Mouse (Mus musculus): ENCODE measurements around the gene Kdm8. TPM values are rescaled to one million over a fixed set of nuclear protein-coding genes. Genes with fewer than 3 reads are reported as not detected.

The Kdm8 gene
- polyA plus RNA-seq, 1 experiment from 2014 or later = 4.1 TPM

DNA sequence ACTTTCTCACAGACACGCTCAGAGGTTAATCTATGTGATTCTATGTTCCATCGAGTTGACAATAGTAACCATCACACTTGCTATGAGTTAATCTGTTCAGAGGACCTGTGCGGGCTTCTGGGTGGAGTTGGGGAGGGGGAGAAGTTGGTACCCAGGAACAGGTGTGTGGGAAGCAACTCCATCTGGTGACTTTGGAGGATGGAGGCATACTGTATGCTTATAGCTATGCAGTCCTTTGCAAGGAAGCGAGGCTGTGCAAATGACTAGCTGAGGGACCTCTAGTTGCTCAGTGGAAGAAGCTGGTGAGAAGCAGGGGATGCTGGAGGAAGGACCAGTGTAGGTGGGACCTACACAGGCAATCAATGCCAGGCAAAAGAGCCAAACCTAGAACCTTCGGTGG, 60.1 kb downstream of the Kdm8 start:
- Histone ChIP-seq H3K36me3 (replicated peaks; ENCODE audit: control insufficient read depth, insufficient read depth) (no peaks in the 10 kb centered on the region), H3K27ac (no peak overlapping the region), H3K4me1 (replicated peaks; ENCODE audit: control insufficient read depth, insufficient read depth, low read length) (no peaks in the 10 kb centered on the region), H3K9me3 (ENCODE audit: control insufficient read depth, low read length) (no peaks in the 10 kb centered on the region), H3K4me2 (replicated peaks) (no peak overlapping the region), H3K27me3 (ENCODE audit: control insufficient read depth, insufficient read depth, low read length) (no peaks in the 10 kb centered on the region), H3K4me3 (replicated peaks; ENCODE audit: low read length) (no peak overlapping the region), H3K9ac (no peak overlapping the region)
- DNase-seq (ENCODE audit: low spot score) (no peak), ATAC-seq (ENCODE audit: low FRiP score) (no peak)
- WGBS = 98% methylated on average over 5 of the region's 5 CpGs

DNA sequence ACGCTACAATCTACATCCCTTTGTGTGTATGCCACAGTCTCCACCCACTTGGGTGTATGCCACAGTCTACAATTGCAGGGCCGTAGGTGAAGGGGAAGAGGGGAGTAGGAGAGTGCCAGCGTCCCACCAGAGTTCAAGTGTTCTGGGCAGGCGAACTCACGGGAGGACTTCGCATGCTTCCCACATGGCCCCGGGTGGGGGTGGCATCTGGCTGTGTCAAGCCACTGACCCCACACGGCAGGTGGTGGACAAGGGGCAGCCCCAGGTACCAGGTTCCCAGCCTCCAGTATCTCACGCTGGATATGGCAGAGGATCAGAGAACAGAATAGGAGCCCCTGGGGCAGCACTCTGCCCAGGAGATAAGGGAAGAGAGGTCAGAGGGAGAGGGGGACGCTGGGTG, 61.1 kb downstream of the Kdm8 start:
- ATAC-seq (ENCODE audit: low FRiP score) (no peak), DNase-seq (ENCODE audit: low spot score) (no peak)
- no peaks in the 10 kb centered on the region for H3K9me3 ChIP-seq (ENCODE audit: control insufficient read depth, low read length)
- no peak overlapping the region for H3K9ac ChIP-seq
- no peaks in the 10 kb centered on the region for H3K4me1 ChIP-seq (replicated peaks; ENCODE audit: control insufficient read depth, insufficient read depth, low read length)
- 86% methylated on average over 10 of the region's 10 CpGs for WGBS
- no peaks in the 10 kb centered on the region for H3K36me3 ChIP-seq (replicated peaks; ENCODE audit: control insufficient read depth, insufficient read depth)
- no peak overlapping the region for H3K4me3 ChIP-seq (replicated peaks; ENCODE audit: low read length)
- H3K27ac ChIP-seq = no peak overlapping the region
- no peaks in the 10 kb centered on the region for H3K27me3 ChIP-seq (ENCODE audit: control insufficient read depth, insufficient read depth, low read length)
- H3K4me2 ChIP-seq (replicated peaks) = no peak overlapping the region

DNA sequence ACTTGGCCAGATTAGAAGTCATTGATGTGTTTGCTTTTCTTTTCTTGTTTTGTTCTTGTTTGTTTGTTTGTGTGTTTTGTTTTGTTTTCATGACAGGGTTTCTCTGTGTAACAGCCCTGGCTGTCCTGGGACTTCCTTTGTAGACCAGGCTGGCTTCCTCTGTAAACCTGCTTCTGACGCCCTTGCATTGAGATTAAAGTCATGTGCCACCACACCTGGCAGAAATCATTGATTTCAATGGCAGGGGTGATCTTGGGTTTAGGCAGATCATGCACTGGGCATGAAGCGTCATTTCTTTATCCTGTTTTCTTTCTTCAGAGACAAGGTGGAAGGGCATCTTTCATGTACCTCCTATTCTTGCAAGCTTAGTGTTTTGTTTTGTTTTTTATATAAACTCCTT, 62.8 kb downstream of the Kdm8 start:
- 85% methylated on average over 2 of the region's 2 CpGs for WGBS
- no peak overlapping the region for H3K27ac ChIP-seq
- H3K9ac ChIP-seq = no peak overlapping the region
- no peak overlapping the region for H3K4me2 ChIP-seq (replicated peaks)
- no peaks in the 10 kb centered on the region for H3K9me3 ChIP-seq (ENCODE audit: control insufficient read depth, low read length)
- H3K27me3 ChIP-seq (ENCODE audit: control insufficient read depth, insufficient read depth, low read length) = no peaks in the 10 kb centered on the region
- no peak overlapping the region for H3K4me3 ChIP-seq (replicated peaks; ENCODE audit: low read length)
- H3K4me1 ChIP-seq (replicated peaks; ENCODE audit: control insufficient read depth, insufficient read depth, low read length) = no peaks in the 10 kb centered on the region
- H3K36me3 ChIP-seq (replicated peaks; ENCODE audit: control insufficient read depth, insufficient read depth) = no peaks in the 10 kb centered on the region
- no peak for DNase-seq (ENCODE audit: low spot score)
- no peak for ATAC-seq (ENCODE audit: low FRiP score)

DNA sequence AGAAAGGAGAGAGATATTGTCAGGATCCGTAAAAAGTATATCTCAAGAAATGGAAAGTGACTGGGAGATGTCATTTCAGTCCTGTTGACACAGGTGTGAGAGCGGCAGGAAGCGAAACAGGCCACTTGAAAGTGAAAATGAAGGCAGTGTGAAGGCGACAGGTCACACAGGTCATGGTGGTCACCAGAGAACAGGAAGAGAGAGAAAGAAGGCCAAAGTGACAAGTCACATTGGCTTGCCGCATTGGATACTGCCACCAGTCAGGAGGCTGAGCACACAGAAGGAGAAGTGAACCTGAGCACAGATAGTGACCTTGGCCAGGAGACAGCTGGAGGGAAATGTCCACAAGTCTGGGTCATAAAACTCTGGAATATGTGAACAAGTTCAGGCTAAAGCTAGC, 67.0 kb downstream of the Kdm8 start:
- Histone ChIP-seq H3K9ac (no peak overlapping the region), H3K4me2 (replicated peaks) (no peak overlapping the region), H3K27ac (no peak overlapping the region), H3K27me3 (ENCODE audit: control insufficient read depth, insufficient read depth, low read length) (no peaks in the 10 kb centered on the region), H3K4me3 (replicated peaks; ENCODE audit: low read length) (no peak overlapping the region), H3K9me3 (ENCODE audit: control insufficient read depth, low read length) (no peaks in the 10 kb centered on the region), H3K4me1 (replicated peaks; ENCODE audit: control insufficient read depth, insufficient read depth, low read length) (no peaks in the 10 kb centered on the region), H3K36me3 (replicated peaks; ENCODE audit: control insufficient read depth, insufficient read depth) (no peaks in the 10 kb centered on the region)
- DNase-seq (ENCODE audit: low spot score) (no peak), ATAC-seq (ENCODE audit: low FRiP score) (no peak)
- WGBS = 87% methylated on average over 5 of the region's 5 CpGs

DNA sequence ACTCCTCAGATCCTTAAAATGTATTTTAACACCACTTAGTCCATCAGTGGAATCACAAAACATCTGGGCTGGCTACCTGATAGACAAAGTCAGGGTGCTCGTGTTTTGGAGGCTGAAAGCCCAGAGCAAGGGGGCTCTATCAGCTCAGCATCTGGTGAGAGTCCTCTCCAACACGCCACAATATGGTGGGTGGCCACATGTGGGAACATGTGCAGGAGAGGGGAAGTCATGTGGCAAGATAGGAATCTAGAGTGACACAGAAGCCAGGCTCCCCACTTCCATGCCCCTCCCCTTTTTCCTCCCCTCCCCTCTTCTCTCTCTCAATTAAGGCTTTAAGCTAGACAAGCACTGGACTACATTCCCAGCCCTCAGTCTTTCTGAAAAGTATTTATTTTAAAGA, 67.4 kb downstream of the Kdm8 start:
- DNase-seq (ENCODE audit: low spot score) (no peak), ATAC-seq (ENCODE audit: low FRiP score) (no peak)
- Histone ChIP-seq H3K27me3 (ENCODE audit: control insufficient read depth, insufficient read depth, low read length) (no peaks in the 10 kb centered on the region), H3K27ac (no peak overlapping the region), H3K36me3 (replicated peaks; ENCODE audit: control insufficient read depth, insufficient read depth) (no peaks in the 10 kb centered on the region), H3K4me1 (replicated peaks; ENCODE audit: control insufficient read depth, insufficient read depth, low read length) (no peaks in the 10 kb centered on the region), H3K9ac (no peak overlapping the region), H3K4me3 (replicated peaks; ENCODE audit: low read length) (no peak overlapping the region), H3K4me2 (replicated peaks) (no peak overlapping the region), H3K9me3 (ENCODE audit: control insufficient read depth, low read length) (no peaks in the 10 kb centered on the region)
- 79% methylated on average over 2 of the region's 2 CpGs for WGBS

Other genes with a start within 250 kb of the Kdm8 start
- 86.0 and 94.8 TPM in 2 replicates for gene Nsmce1, start 46.9 kb downstream of the Kdm8 start, polyA plus RNA-seq (2014; fragmentation: Nextera tagmentation; extraction: Ambion mirVana)
- gene Il4ra, start 107.4 kb downstream of the Kdm8 start, polyA plus RNA-seq (2014; fragmentation: Nextera tagmentation; extraction: Ambion mirVana) = 3.9 and 4.6 TPM in 2 replicates
- gene Il21r, start 158.8 kb downstream of the Kdm8 start, polyA plus RNA-seq (2014; fragmentation: Nextera tagmentation; extraction: Ambion mirVana) = 0.40 and 0.50 TPM in 2 replicates

Data from hindbrain, embryonic 14.5 days (tissue).